Mouse (Mus musculus) forebrain, embryonic 10.5 days (tissue): ENCODE measurements around the gene Mtfp1. TPM values are rescaled to one million over a fixed set of nuclear protein-coding genes. Genes with fewer than 3 reads are reported as not detected.
"Not testable (repeated sequence)": the region's sequence is repeated elsewhere in the genome, so short reads cannot be mapped to it uniquely, and the experiment has no call there.

Experiments used
- DNase-seq: peaks from one replicate; pipeline ENCODE4 v3.0.0-alpha.2; 2017; ENCODE audit warnings: low spot score; ENCODE audit errors: extremely low spot score
- H3K27ac ChIP-seq: fragments of 300-500 bp; sonication (generic); 2 replicates; pipeline ENCODE4 v1.5.1; 2016; ENCODE audit warnings: mild to moderate bottlenecking
- H3K27me3 ChIP-seq: fragments of 300-500 bp; sonication (generic); 2 replicates; pipeline ENCODE4 v1.6.1; 2016; ENCODE audit warnings: mild to moderate bottlenecking; ENCODE audit not compliant: poor library complexity, severe bottlenecking
- H3K36me3 ChIP-seq: fragments of 300-500 bp; sonication (generic); replicated peaks from 2 replicates; pipeline ENCODE4 v1.6.1; 2016; ENCODE audit warnings: mild to moderate bottlenecking, moderate library complexity
- H3K4me1 ChIP-seq: fragments of 300-500 bp; sonication (generic); 2 replicates; pipeline ENCODE4 v1.6.1; 2016
- H3K4me3 ChIP-seq: fragments of 300-500 bp; sonication (generic); 2 replicates; pipeline ENCODE4 v1.5.1; 2016; ENCODE audit warnings: mild to moderate bottlenecking, moderate library complexity
- H3K9me3 ChIP-seq: fragments of 300-500 bp; sonication (generic); 2 replicates; pipeline ENCODE4 v1.6.1; 2016; ENCODE audit warnings: mild to moderate bottlenecking, moderate library complexity
- WGBS: fragments of 180-500 bp; shearing (Covaris S2); methylation state at CpG from one replicate; pipeline ENCODE4 v1.1.7; 2016; 5-methylcytosine and 5-hydroxymethylcytosine counted together
- polyA plus RNA-seq: library from polyadenylated mRNA; unstranded; fragments of >200 nt; fragmentation: Nextera tagmentation; extraction: Ambion mirVana; gene quantifications from 2 replicates; pipeline ENCODE4 v1.2.1, GENCODE M21; 2016

Mtfp1 gene
- polyA plus RNA-seq, 1 experiment from 2014 or later = 13.7 TPM

- 92% methylated on average over 4 of the region's 4 CpGs for WGBS
- Histone ChIP-seq H3K9me3 (no peaks in the 10 kb centered on the region), H3K27ac (no peak overlapping the region), H3K27me3 (peaks cover 10% of the 10 kb centered on the region), H3K4me3 (no peak overlapping the region), H3K36me3 (0 out of 2 replicates have a peak, but pooled peaks cover 2% of the 10 kb centered on the region), H3K4me1 (peaks cover 3% of the 10 kb centered on the region; the same call in 1 of the 2 replicates)
- no peak for DNase-seq
These were observed 16.8 kb upstream of the Mtfp1 start for GRCm38 (mm10) chr11:4112033-4112432.

GRCm38 (mm10) chr11:4108691-4109090 lies 13.4 kb upstream of the Mtfp1 start:
- Histone ChIP-seq H3K9me3 (no peaks in the 10 kb centered on the region), H3K4me3 (no peak overlapping the region), H3K27ac (no peak overlapping the region), H3K36me3 (0 out of 2 replicates have a peak, but pooled peaks cover 2% of the 10 kb centered on the region), H3K4me1 (no peaks in the 10 kb centered on the region), H3K27me3 (no peaks in the 10 kb centered on the region)
- WGBS = 76% methylated on average over 7 of the region's 7 CpGs
- DNase-seq = no peak

- not testable (repeated sequence) for H3K27ac ChIP-seq, H3K4me1 ChIP-seq, H3K4me3 ChIP-seq
These were observed 12.7 kb upstream of the Mtfp1 start for GRCm38 (mm10) chr11:4107901-4108300.

GRCm38 (mm10) chr11:4105444-4105843 lies 10.2 kb upstream of the Mtfp1 start:
- H3K4me1 ChIP-seq = no peaks in the 10 kb centered on the region
- no peak for DNase-seq
- H3K27me3 ChIP-seq = no peaks in the 10 kb centered on the region
- no peak overlapping the region for H3K4me3 ChIP-seq
- H3K9me3 ChIP-seq = no peaks in the 10 kb centered on the region
- H3K27ac ChIP-seq = no peak overlapping the region
- 0 out of 2 replicates have a peak, but pooled peaks cover 2% of the 10 kb centered on the region for H3K36me3 ChIP-seq
- 80% methylated on average over 6 of the region's 6 CpGs for WGBS

More at GRCm38 (mm10) chr11:4107901-4108300, 12.7 kb upstream of the Mtfp1 start:
- whole genome bisulfite sequencing = 93% methylated on average over 6 of the region's 6 CpGs
- H3K36me3 ChIP-seq, H3K27me3 ChIP-seq, H3K9me3 ChIP-seq, DNase-seq: not testable (repeated sequence)

- H3K4me1 ChIP-seq = no peaks in the 10 kb centered on the region
- H3K27ac ChIP-seq = no peak overlapping the region
- H3K9me3 ChIP-seq = no peaks in the 10 kb centered on the region
- H3K4me3 ChIP-seq = no peak overlapping the region
- H3K36me3 ChIP-seq = 0 out of 2 replicates have a peak, but pooled peaks cover 2% of the 10 kb centered on the region
- WGBS = 85% methylated on average over 5 of the region's 5 CpGs
- no peak for DNase-seq
- no peaks in the 10 kb centered on the region for H3K27me3 ChIP-seq
These were observed 9.7 kb upstream of the Mtfp1 start for GRCm38 (mm10) chr11:4104989-4105388.

GRCm38 (mm10) chr11:4103522-4103921 lies 8.3 kb upstream of the Mtfp1 start:
- 0 out of 2 replicates have a peak, but pooled peaks cover 2% of the 10 kb centered on the region for H3K36me3 ChIP-seq
- 86% methylated on average over 14 of the region's 14 CpGs for WGBS
- H3K27ac ChIP-seq = no peak overlapping the region
- H3K4me1 ChIP-seq = no peaks in the 10 kb centered on the region
- H3K27me3 ChIP-seq = no peaks in the 10 kb centered on the region
- H3K4me3 ChIP-seq = no peak overlapping the region
- DNase-seq = no peak
- H3K9me3 ChIP-seq = no peaks in the 10 kb centered on the region

GRCm38 (mm10) chr11:4101851-4102250 lies 6.6 kb upstream of the Mtfp1 start:
- H3K27ac ChIP-seq = no peak overlapping the region
- peaks cover 14% of the 10 kb centered on the region for H3K4me1 ChIP-seq
- WGBS = 88% methylated on average over 5 of the region's 5 CpGs
- no peaks in the 10 kb centered on the region for H3K9me3 ChIP-seq
- H3K4me3 ChIP-seq = no peak overlapping the region
- no peaks in the 10 kb centered on the region for H3K36me3 ChIP-seq
- no peak for DNase-seq
- no peaks in the 10 kb centered on the region for H3K27me3 ChIP-seq

GRCm38 (mm10) chr11:4099447-4099846 lies 4.2 kb upstream of the Mtfp1 start:
- H3K4me1 ChIP-seq = peaks cover 34% of the 10 kb centered on the region
- WGBS = 69% methylated on average over 3 of the region's 3 CpGs

GRCm38 (mm10) chr11:4098816-4099215 lies 3.6 kb upstream of the Mtfp1 start:
- Histone ChIP-seq H3K27me3 (no peaks in the 10 kb centered on the region), H3K4me3 (no peak overlapping the region), H3K27ac (no peak overlapping the region), H3K36me3 (peaks cover 1% of the 10 kb centered on the region; the same call in 1 of the 2 replicates), H3K9me3 (no peaks in the 10 kb centered on the region), H3K4me1 (peaks cover 41% of the 10 kb centered on the region)
- 89% methylated on average over 7 of the region's 7 CpGs for WGBS
- DNase-seq = no peak

More at GRCm38 (mm10) chr11:4099447-4099846, 4.2 kb upstream of the Mtfp1 start:
- Histone ChIP-seq H3K36me3 (no peaks in the 10 kb centered on the region), H3K27me3 (no peaks in the 10 kb centered on the region), H3K4me3 (no peak overlapping the region), H3K9me3 (no peaks in the 10 kb centered on the region), H3K27ac (no peak overlapping the region)
- DNase-seq = no peak

GRCm38 (mm10) chr11:4098120-4098519 lies 2.9 kb upstream of the Mtfp1 start:
- Histone ChIP-seq H3K4me1 (peaks cover 44% of the 10 kb centered on the region), H3K27me3 (no peaks in the 10 kb centered on the region), H3K36me3 (peaks cover 8% of the 10 kb centered on the region), H3K27ac (no peak overlapping the region), H3K9me3 (no peaks in the 10 kb centered on the region), H3K4me3 (no peak overlapping the region)
- DNase-seq = no peak
- WGBS = 69% methylated on average over 8 of the region's 8 CpGs

GRCm38 (mm10) chr11:4097091-4097621 lies 1.9 kb upstream of the Mtfp1 start:
- no peaks in the 10 kb centered on the region for H3K27me3 ChIP-seq
- H3K4me1 ChIP-seq = peaks cover 44% of the 10 kb centered on the region
- peak overlapping the region; percentile 59 for H3K4me3 ChIP-seq
- H3K9me3 ChIP-seq = no peaks in the 10 kb centered on the region
- peak overlapping the region; percentile 93 for H3K27ac ChIP-seq
- DNase-seq = peak; percentile 30
- H3K36me3 ChIP-seq = peaks cover 15% of the 10 kb centered on the region
- WGBS = 21% methylated on average over 10 of the region's 10 CpGs

- peak overlapping the region; percentile 59 for H3K4me3 ChIP-seq
- H3K36me3 ChIP-seq = peaks cover 24% of the 10 kb centered on the region
- 3% methylated on average over 45 of the region's 45 CpGs for WGBS
- peak overlapping the region; percentile 93 for H3K27ac ChIP-seq
- no peaks in the 10 kb centered on the region for H3K27me3 ChIP-seq
- DNase-seq = peak; percentile 98
- peaks cover 44% of the 10 kb centered on the region for H3K4me1 ChIP-seq
- H3K9me3 ChIP-seq = 0 out of 2 replicates have a peak, but pooled peaks cover under 1% of the 10 kb centered on the region
These were observed 1.1 kb upstream of the Mtfp1 start for GRCm38 (mm10) chr11:4096054-4096984.
